Mouse (Mus musculus) forebrain, postnatal 0 days (tissue): ENCODE results near the gene Mrpl54. TPM values are rescaled to one million over a fixed set of nuclear protein-coding genes. Genes with fewer than 3 reads are reported as not detected.
A peak's percentile ranks its signal among the peaks of the same experiment; 100 is the strongest.

ENCODE experiments used
- ATAC-seq: fragments of 200-750 bp; cut with Nextera tagmentation; 2 replicates; pipeline ENCODE4 v1.8.0; 2017; ENCODE audit warnings: mild to moderate bottlenecking, moderate library complexity
- DNase-seq: peaks from one replicate; pipeline ENCODE4 v3.0.0-alpha.2; 2015
- H3K27ac ChIP-seq: fragments of 300-500 bp; sonication (generic); 2 replicates; pipeline ENCODE4 v1.5.1; 2014; ENCODE audit warnings: low read depth, mild to moderate bottlenecking, antibody characterized with exemption, low read length, moderate library complexity, mixed read lengths
- H3K27me3 ChIP-seq: fragments of 300-500 bp; sonication (generic); 2 replicates; pipeline ENCODE4 v1.6.1; 2014; ENCODE audit warnings: mild to moderate bottlenecking, low read length, mixed read lengths; ENCODE audit not compliant: insufficient read depth
- H3K36me3 ChIP-seq: fragments of 300-500 bp; sonication (generic); 2 replicates; pipeline ENCODE4 v1.6.1; 2014; ENCODE audit warnings: mild to moderate bottlenecking, moderate library complexity; ENCODE audit not compliant: insufficient read depth
- H3K4me1 ChIP-seq: fragments of 300-500 bp; sonication (generic); 2 replicates; pipeline ENCODE4 v1.6.1; 2014; ENCODE audit warnings: antibody characterized with exemption; ENCODE audit not compliant: insufficient read depth
- H3K4me2 ChIP-seq: fragments of 300-500 bp; sonication (generic); 2 replicates; pipeline ENCODE4 v1.6.1; 2014; ENCODE audit warnings: low read depth, mild to moderate bottlenecking, moderate library complexity
- H3K4me3 ChIP-seq: fragments of 300-500 bp; sonication (generic); 2 replicates; pipeline ENCODE4 v1.5.1; 2014; ENCODE audit warnings: low read depth, low read length, mixed read lengths
- H3K9ac ChIP-seq: fragments of 300-500 bp; sonication (generic); 2 replicates; pipeline ENCODE4 v1.6.1; 2014; ENCODE audit warnings: mild to moderate bottlenecking
- H3K9me3 ChIP-seq: fragments of 300-500 bp; sonication (generic); 2 replicates; pipeline ENCODE4 v1.6.1; 2016; ENCODE audit warnings: low read length
- CTCF ChIP-seq: sonication (generic); IDR thresholded peaks from 2 replicates; pipeline ENCODE4 v1.5.1; 2016; ENCODE audit warnings: antibody characterized with exemption, control low read depth, low read depth
- WGBS: fragments of 180-500 bp; shearing (Covaris S2); extraction: QIAGEN DNeasy Blood & Tissue Kit; methylation state at CpG from one replicate; pipeline ENCODE4 v1.1.7; 2014; 5-methylcytosine and 5-hydroxymethylcytosine counted together
- polyA plus RNA-seq: library from polyadenylated mRNA; unstranded; fragments of >200 nt; fragmentation: Nextera tagmentation; extraction: Ambion mirVana; gene quantifications from 2 replicates; pipeline ENCODE4 v1.2.1, GENCODE M21; 2015
- total RNA-seq: library from RNA; depleted of rRNA; stranded (reverse); fragments of >200 nt; gene quantifications from 2 replicates; pipeline ENCODE4 v1.2.3, GENCODE M21; 2014

Gene Mrpl54
- total and polyA plus RNA-seq, 2 experiments from 2014 or later: 94.9 to 134 TPM

DNA sequence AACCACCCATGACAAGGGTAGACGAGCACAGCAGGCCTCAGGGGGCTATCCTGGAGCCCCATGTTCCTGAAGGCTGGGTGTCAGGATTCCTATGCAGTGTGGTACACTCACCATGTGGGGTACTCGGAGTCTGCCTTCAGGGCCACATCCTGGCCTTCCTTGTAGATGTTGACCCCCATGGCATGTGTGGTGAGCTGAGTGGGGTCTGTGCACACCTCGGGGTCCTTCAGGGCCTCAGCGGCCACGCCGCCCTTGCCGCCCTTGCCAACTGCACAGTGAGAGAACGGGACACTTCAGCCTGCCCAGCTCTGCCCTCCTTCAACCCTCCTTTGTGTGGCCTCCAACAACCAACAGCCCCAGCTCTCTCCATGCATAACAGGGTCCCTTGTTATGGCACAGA lies 1.2 kb downstream of the Mrpl54 start:
- H3K9ac ChIP-seq: peak overlapping the region; percentile 59; the same call in 1 of the 2 replicates
- no peak overlapping the region for H3K27ac ChIP-seq
- H3K36me3 ChIP-seq: peaks cover 33% of the 10 kb centered on the region
- H3K4me2 ChIP-seq: peak overlapping the region; percentile 45; the same call in 1 of the 2 replicates
- no peak for TF ChIP-seq CTCF
- WGBS: 95% methylated on average over 8 of the region's 8 CpGs
- DNase-seq: no peak
- 0 out of 2 replicates have a peak overlapping the region, but pooled peaks have one; percentile 48 for H3K4me3 ChIP-seq
- 0 out of 2 replicates have a peak, but pooled peaks cover 4% of the 10 kb centered on the region for H3K4me1 ChIP-seq
- no peaks in the 10 kb centered on the region for H3K9me3 ChIP-seq
- ATAC-seq: no peak
- no peaks in the 10 kb centered on the region for H3K27me3 ChIP-seq

DNA sequence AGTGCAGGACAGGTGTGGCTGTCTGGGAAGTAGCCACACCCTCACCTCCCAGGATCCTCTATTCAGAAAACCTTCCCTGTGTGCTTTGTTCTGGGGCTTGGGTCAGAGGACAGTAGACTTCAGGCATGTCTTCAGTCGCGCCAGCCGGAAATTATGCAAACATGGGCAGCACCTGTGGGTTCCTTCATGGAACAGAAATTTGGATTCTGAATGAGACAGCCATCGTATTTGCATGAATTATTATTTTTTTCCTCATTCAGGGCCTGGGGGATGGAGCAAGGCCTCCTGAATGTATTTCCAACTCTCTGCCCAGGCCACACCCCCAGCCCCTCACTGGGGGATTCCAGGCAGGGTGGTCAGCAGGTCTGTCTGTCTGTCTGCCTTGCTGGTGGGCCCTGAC lies 5.7 kb downstream of the Mrpl54 start:
- Histone ChIP-seq H3K27me3 (peaks cover 7% of the 10 kb centered on the region; the same call in 1 of the 2 replicates), H3K36me3 (peaks cover 33% of the 10 kb centered on the region), H3K9me3 (no peaks in the 10 kb centered on the region), H3K4me1 (peaks cover 5% of the 10 kb centered on the region; the same call in 1 of the 2 replicates), H3K9ac (no peak overlapping the region), H3K4me3 (no peak overlapping the region), H3K4me2 (no peak overlapping the region), H3K27ac (no peak overlapping the region)
- TF ChIP-seq CTCF: no peak
- 80% methylated on average over 4 of the region's 4 CpGs for WGBS
- DNase-seq (no peak), ATAC-seq (no peak)

DNA sequence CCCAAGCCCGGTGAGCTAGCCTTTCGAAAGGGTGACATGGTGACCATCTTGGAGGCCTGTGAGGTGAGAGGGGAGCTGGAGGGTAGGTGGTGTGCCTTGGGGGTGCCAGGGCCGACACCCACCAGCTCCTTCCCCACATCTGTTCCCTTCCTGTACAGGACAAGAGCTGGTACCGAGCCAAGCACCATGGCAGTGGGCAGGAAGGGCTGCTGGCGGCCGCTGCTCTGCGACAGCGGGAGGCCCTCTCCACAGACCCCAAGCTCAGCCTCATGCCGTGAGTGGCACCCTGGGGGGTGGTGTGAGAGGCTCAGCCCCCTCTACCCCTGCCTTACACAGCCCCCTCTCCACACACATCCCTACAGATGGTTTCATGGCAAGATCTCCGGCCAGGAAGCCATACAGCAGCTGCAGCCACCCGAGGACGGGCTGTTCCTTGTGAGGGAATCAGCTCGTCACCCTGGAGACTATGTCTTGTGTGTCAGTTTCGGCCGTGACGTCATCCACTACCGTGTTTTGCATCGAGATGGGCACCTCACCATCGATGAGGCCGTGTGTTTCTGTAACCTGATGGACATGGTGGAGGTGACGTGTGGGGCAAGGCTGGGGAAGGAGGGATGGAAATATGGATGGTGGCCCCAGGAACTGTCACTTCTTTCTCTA lies 7.4 kb downstream of the Mrpl54 start:
- H3K4me3 ChIP-seq: no peak overlapping the region
- 39% methylated on average over 21 of the region's 21 CpGs for WGBS
- peaks cover 7% of the 10 kb centered on the region; the same call in 1 of the 2 replicates for H3K27me3 ChIP-seq
- no peak for TF ChIP-seq CTCF
- no peaks in the 10 kb centered on the region for H3K9me3 ChIP-seq
- DNase-seq (no peak), ATAC-seq (peak; percentile 10; the same call in 1 of the 2 replicates)
- H3K36me3 ChIP-seq: peaks cover 27% of the 10 kb centered on the region
- H3K4me2 ChIP-seq: no peak overlapping the region
- H3K4me1 ChIP-seq: peaks cover 5% of the 10 kb centered on the region; the same call in 1 of the 2 replicates
- H3K9ac ChIP-seq: no peak overlapping the region
- no peak overlapping the region for H3K27ac ChIP-seq

DNA sequence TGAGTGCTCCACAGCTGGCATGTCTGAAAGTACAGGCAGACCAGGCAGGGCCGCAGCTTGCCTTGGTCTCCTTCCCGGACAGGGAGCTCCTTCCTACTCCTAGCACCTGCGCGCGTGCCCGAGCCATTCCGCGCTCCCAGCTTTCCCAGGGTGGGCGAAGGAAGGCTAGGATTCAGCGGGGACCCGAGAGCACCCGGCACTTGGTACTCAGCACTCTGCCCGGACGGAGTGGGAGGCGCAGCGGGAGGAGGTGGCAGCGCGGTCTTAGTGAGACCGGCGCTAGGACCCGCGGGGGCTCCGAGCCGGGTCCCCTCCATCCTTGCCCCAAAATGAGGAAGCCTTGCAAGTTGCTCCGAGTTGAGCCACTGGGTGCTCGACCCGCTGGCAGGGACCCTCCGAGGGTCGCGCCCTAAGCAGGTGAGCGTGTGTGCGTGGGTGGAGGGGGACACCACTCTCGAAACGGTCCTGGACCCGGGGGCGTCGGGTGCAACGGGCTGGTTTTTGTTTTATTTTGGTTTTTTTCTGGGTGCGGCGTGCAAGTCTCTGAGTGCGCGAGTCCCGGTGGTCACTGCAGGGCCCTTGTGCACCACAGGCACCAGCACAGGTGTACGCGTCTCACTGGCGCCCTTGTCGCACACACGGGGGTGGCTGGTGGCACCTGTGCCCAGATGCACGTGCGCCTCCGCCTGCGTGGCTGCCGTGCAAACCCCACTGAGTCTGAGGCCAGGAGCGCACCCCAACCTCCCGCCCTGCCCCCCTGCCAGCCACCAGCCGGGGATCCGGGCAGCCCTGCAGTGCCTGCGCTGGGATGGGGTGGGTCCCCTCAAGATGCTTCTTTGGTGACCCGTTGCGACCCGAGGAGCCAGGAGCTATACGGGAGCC lies 9.3 kb downstream of the Mrpl54 start:
- TF ChIP-seq CTCF: no peak
- peak; percentile 34 for ATAC-seq
- Histone ChIP-seq H3K4me3 (peak overlapping the region; percentile 54), H3K4me2 (peak overlapping the region; percentile 89), H3K27ac (no peak overlapping the region), H3K9me3 (no peaks in the 10 kb centered on the region), H3K9ac (peak overlapping the region; percentile 66), H3K36me3 (peaks cover 8% of the 10 kb centered on the region), H3K4me1 (peaks cover 8% of the 10 kb centered on the region), H3K27me3 (peaks cover 7% of the 10 kb centered on the region; the same call in 1 of the 2 replicates)
- WGBS: 2% methylated on average over 62 of the region's 62 CpGs
- peak; percentile 58 for DNase-seq

GRCm38 (mm10) chr10:81254886-81255285 lies 11.8 kb downstream of the Mrpl54 start:
- ATAC-seq (no peak), DNase-seq (no peak)
- Histone ChIP-seq H3K9me3 (no peaks in the 10 kb centered on the region), H3K27ac (no peak overlapping the region), H3K4me1 (peaks cover 8% of the 10 kb centered on the region), H3K4me2 (no peak overlapping the region), H3K9ac (no peak overlapping the region), H3K27me3 (peaks cover 7% of the 10 kb centered on the region; the same call in 1 of the 2 replicates), H3K4me3 (no peak overlapping the region), H3K36me3 (no peaks in the 10 kb centered on the region; the same call in 1 of the 2 replicates)
- 61% methylated on average over 1 of the region's 1 CpGs for WGBS
- TF ChIP-seq CTCF: no peak

DNA sequence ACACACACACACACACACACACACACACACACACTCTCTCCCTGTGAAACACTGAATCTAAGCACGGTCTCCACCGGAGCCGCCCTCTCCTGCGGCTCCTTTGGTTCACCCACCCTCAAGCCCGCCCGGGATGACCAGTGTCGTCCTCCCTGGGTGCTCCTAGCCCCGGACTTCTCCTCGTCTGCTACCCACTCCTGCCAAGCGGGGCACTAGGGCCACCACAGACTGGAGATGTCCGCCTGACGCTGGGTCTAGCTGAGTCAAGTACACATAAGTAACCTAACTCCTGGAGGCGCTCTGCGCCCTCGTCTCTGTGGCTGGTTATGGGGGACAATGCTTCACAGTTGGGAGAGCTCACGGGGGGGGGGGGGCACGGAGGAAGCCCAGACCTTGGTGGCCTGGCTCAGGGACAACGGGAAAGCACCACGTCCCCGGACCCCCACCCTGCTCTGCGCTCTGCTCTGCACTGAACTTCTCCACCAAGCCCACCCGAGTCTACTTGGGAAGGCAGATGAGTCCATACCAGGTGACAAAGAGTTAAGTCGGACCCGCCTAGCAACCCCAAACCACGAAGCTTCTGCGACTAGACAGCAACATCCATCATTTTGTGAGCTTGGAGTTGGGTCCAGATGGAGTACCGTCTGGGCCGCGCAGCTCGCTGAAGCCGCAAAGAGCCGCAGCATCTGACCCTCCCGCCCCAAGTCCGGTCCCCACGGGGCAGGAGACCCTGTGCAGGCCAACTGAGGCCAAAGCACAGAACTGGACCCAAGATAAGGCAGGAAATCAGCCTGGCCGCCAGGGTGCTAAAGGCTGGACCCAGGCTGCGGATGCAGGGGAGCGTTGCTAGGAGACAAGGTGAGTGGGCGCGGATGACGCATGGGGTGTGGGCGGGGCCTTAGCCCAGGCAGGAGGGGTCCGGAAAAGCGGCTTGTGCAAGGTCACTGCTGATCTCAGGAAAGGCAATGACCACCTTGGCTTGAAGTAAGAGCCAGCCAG lies 14.0 kb downstream of the Mrpl54 start, which contains the start of gene Matk:
Matk (plus strand) TSS at position 512 of the 996 bp plus-strand sequence.
- Histone ChIP-seq H3K4me2 (peak within 1 kb of the TSS; percentile 72), H3K9me3 (no peaks in the 10 kb centered on the region), H3K4me1 (peaks cover 3% of the 10 kb centered on the region; the same call in 1 of the 2 replicates), H3K36me3 (peaks cover 8% of the 10 kb centered on the region), H3K27ac (peak within 1 kb of the TSS; percentile 83), H3K9ac (peak within 1 kb of the TSS; percentile 57), H3K27me3 (peaks cover 7% of the 10 kb centered on the region; the same call in 1 of the 2 replicates), H3K4me3 (peak within 1 kb of the TSS; percentile 40)
- TF ChIP-seq CTCF: peak; percentile 57
- 6% methylated on average over 44 of the region's 44 CpGs for WGBS
- DNase-seq (peak; percentile 88), ATAC-seq (peak; percentile 75)
